Mouse (Mus musculus) spleen, adult 2 months (tissue): ENCODE results near the gene Fermt2.

Experiments
- CTCF ChIP-seq: fragments of 200-500 bp; IDR thresholded peaks from 2 replicates; pipeline ENCODE4 v1.5.1; 2011; ENCODE audit warnings: mild to moderate bottlenecking, inconsistent platforms; ENCODE audit not compliant: insufficient read depth, insufficient read length, insufficient replicate concordance; ENCODE audit errors: extremely low read depth
- POLR2A ChIP-seq: fragments of 200-500 bp; IDR thresholded peaks from 2 replicates; pipeline ENCODE4 v1.6.1; 2011; ENCODE audit warnings: low read depth, low read length, inconsistent platforms

GRCm38 (mm10) chr14:45416265-45416664, 113.7 kb downstream of the Fermt2 start:
- TF ChIP-seq POLR2A (no peak), CTCF (no peak)
